Mouse (Mus musculus): ENCODE measurements around the gene Cfap74. TPM values are rescaled to one million over a fixed set of nuclear protein-coding genes. Genes with fewer than 3 reads are reported as not detected.

The Cfap74 gene
- total and polyA plus RNA-seq, 3 experiments: 0.11 TPM; not detected in 2

DNA sequence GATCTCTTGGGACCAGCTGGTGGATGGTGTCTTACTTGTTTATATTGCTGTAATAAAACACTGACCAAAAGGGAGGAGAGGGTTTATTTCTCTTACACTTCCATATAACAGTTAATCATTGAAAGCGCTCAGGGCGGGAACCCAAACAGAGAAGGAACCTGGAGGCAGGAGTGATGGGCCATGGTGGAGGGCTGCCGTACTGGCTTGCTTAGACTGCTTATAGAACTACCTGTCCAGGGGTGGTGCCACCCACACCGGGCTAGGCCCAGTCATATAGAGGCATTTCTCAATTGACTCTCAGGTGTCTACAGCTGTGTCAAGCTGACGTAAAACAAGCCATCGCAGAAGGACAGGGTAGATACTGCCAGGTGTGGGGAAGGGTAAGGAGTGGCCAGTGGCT, 42.2 kb upstream of the Cfap74 start:
- no peaks in the 10 kb centered on the region for H3K4me1 ChIP-seq (ENCODE audit: insufficient read depth, low read depth, low read length)
- DNase-seq (ENCODE audit: low spot score): no peak
- no peak for ATAC-seq (ENCODE audit: extremely low read depth, insufficient number of reproducible peaks, low FRiP score, poor library complexity, severe bottlenecking)
- peaks cover 1% of the 10 kb centered on the region; the same call in 1 of the 2 replicates for H3K27me3 ChIP-seq (ENCODE audit: insufficient read depth, low read length)
- no peak for TF ChIP-seq GATA2 (IDR thresholded peaks at IDR 0.05; ENCODE audit: borderline replicate concordance, low read depth, low read length)
- TF ChIP-seq POLR2AphosphoS5 (IDR thresholded peaks at IDR 0.05; ENCODE audit: insufficient replicate concordance, low read depth, low read length): no peak
- TF ChIP-seq TAL1 (conservative IDR thresholded peaks at IDR 0.05; ENCODE audit: low read depth, low read length): no peak
- no peak for TF ChIP-seq CTCF (IDR thresholded peaks at IDR 0.05; ENCODE audit: low read depth, low read length)
- TF ChIP-seq GATA1 (IDR thresholded peaks at IDR 0.05; ENCODE audit: borderline replicate concordance, low read length): no peak
- no peaks in the 10 kb centered on the region for H3K36me3 ChIP-seq (replicated peaks)
- no peak overlapping the region for H3K4me3 ChIP-seq (ENCODE audit: low read depth, low read length)
- no peaks in the 10 kb centered on the region for H3K9me3 ChIP-seq (replicated peaks)

DNA sequence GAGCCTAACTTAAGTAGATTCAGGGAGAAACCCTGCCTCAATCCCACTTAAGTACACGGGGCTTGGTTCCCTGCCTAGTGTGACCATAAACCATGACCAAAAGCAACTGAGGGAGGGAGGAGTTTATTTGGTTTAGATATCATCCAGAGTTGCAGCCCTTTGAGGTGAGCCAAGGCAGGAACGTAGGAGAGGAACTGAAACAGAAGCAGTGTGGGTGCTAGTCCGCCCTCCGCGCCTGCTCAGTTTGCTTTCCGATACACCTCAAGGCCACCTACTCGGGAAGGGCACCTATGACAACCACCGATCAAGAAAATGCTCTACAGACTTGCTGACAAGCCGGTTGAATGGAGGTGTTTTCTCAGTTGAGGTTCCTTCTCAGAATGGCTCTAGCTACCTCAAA, 41.3 kb upstream of the Cfap74 start:
- DNase-seq (ENCODE audit: low spot score) (no peak), ATAC-seq (ENCODE audit: extremely low read depth, insufficient number of reproducible peaks, low FRiP score, poor library complexity, severe bottlenecking) (no peak)
- H3K36me3 ChIP-seq (replicated peaks): no peaks in the 10 kb centered on the region
- H3K27me3 ChIP-seq (ENCODE audit: insufficient read depth, low read length): no peaks in the 10 kb centered on the region
- TF ChIP-seq GATA1 (IDR thresholded peaks at IDR 0.05; ENCODE audit: borderline replicate concordance, low read length) (no peak), CTCF (IDR thresholded peaks at IDR 0.05; ENCODE audit: low read depth, low read length) (no peak), TAL1 (conservative IDR thresholded peaks at IDR 0.05; ENCODE audit: low read depth, low read length) (no peak), POLR2AphosphoS5 (IDR thresholded peaks at IDR 0.05; ENCODE audit: insufficient replicate concordance, low read depth, low read length) (no peak), GATA2 (IDR thresholded peaks at IDR 0.05; ENCODE audit: borderline replicate concordance, low read depth, low read length) (no peak)
- H3K9me3 ChIP-seq (replicated peaks): no peaks in the 10 kb centered on the region
- no peaks in the 10 kb centered on the region for H3K4me1 ChIP-seq (ENCODE audit: insufficient read depth, low read depth, low read length)
- H3K4me3 ChIP-seq (ENCODE audit: low read depth, low read length): no peak overlapping the region

DNA sequence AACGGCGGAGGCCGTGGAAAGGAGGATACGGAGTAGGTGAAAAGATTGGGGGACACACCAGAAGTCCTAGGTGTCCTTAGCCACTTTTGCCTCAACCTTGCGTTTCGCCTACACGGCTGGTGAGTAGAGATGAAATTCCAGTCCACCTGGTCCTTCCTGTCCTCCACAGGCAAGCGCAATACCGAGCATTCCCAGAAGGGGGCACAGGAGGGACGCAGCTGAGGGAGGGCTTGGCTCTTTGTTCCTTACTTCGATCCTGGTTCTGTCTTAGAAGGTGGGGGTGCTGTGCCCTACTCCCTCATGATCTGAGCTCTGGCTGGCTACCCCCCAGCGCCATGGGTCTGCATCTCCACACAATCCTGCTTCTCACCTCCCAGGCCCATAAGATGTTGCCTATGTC, 40.3 kb upstream of the Cfap74 start:
- ATAC-seq (ENCODE audit: extremely low read depth, insufficient number of reproducible peaks, low FRiP score, poor library complexity, severe bottlenecking) (no peak), DNase-seq (ENCODE audit: low spot score) (no peak)
- TF ChIP-seq GATA1 (IDR thresholded peaks at IDR 0.05; ENCODE audit: borderline replicate concordance, low read length) (no peak), CTCF (IDR thresholded peaks at IDR 0.05; ENCODE audit: low read depth, low read length) (peak; percentile 76)
- H3K4me3 ChIP-seq (ENCODE audit: low read depth, low read length): no peak overlapping the region
- no peaks in the 10 kb centered on the region for H3K4me1 ChIP-seq (ENCODE audit: insufficient read depth, low read depth, low read length)
- no peaks in the 10 kb centered on the region for H3K36me3 ChIP-seq (replicated peaks)
- H3K9me3 ChIP-seq (replicated peaks): no peaks in the 10 kb centered on the region
- H3K27me3 ChIP-seq (ENCODE audit: insufficient read depth, low read length): no peaks in the 10 kb centered on the region

DNA sequence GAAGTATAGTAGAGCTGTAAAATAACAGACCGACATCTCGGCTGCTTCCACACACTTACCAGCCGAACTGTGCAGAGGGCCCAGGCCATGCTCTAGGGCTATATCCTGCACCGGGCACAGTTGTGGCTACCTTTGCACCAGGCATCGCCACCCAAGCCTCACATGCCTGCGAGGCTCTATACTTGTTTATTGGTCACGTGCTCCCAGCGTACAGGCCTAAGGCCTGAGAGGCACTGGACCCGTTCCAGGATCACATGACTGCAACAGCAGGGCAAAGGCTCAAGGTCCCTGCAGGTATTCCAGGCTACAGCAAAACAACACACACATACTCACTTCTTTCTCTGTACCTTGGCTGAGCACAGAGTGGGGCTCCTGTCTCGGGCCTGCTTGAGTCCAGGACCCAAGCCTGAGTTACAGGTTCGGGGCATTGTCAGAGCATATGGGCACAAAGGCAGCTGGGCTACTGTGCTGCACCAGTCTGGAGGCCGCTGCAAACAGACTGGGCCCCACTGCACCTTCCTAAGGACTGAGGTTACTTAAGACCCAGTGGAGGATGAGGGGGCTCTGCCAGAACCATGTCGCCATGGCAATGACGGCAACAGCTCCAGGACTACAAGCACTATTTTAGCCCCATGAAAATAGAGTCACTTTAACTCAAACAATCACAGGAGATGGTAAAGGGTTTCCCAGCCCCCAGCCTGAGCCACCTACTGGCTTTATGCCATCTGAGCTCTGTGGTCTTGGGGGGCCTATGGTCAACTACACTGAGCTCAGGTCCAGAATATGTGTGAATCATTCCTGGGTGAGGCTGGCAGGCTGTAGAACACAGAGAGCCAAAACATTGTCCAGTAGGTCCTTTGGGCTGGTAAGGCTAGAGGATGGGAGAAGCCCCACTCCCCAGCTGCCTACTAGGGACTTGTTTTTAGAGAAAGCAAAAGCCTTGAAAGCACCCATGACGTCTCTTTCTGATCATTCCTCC, 38.0 kb upstream of the Cfap74 start:
- H3K36me3 ChIP-seq (replicated peaks): no peaks in the 10 kb centered on the region
- TF ChIP-seq CTCF (IDR thresholded peaks at IDR 0.05; ENCODE audit: low read depth, low read length): no peak
- TF ChIP-seq TAL1 (conservative IDR thresholded peaks at IDR 0.05; ENCODE audit: low read depth, low read length): no peak
- no peak for TF ChIP-seq POLR2AphosphoS5 (IDR thresholded peaks at IDR 0.05; ENCODE audit: insufficient replicate concordance, low read depth, low read length)
- no peak for TF ChIP-seq GATA2 (IDR thresholded peaks at IDR 0.05; ENCODE audit: borderline replicate concordance, low read depth, low read length)
- no peak for TF ChIP-seq GATA1 (IDR thresholded peaks at IDR 0.05; ENCODE audit: borderline replicate concordance, low read length)
- H3K27me3 ChIP-seq (ENCODE audit: insufficient read depth, low read length): peaks cover 3% of the 10 kb centered on the region; the same call in 1 of the 2 replicates
- H3K9me3 ChIP-seq (replicated peaks): no peaks in the 10 kb centered on the region
- no peak for DNase-seq (ENCODE audit: low spot score)
- ATAC-seq (ENCODE audit: extremely low read depth, insufficient number of reproducible peaks, low FRiP score, poor library complexity, severe bottlenecking): no peak
- H3K4me1 ChIP-seq (ENCODE audit: insufficient read depth, low read depth, low read length): no peaks in the 10 kb centered on the region
- no peak overlapping the region for H3K4me3 ChIP-seq (ENCODE audit: low read depth, low read length)

DNA sequence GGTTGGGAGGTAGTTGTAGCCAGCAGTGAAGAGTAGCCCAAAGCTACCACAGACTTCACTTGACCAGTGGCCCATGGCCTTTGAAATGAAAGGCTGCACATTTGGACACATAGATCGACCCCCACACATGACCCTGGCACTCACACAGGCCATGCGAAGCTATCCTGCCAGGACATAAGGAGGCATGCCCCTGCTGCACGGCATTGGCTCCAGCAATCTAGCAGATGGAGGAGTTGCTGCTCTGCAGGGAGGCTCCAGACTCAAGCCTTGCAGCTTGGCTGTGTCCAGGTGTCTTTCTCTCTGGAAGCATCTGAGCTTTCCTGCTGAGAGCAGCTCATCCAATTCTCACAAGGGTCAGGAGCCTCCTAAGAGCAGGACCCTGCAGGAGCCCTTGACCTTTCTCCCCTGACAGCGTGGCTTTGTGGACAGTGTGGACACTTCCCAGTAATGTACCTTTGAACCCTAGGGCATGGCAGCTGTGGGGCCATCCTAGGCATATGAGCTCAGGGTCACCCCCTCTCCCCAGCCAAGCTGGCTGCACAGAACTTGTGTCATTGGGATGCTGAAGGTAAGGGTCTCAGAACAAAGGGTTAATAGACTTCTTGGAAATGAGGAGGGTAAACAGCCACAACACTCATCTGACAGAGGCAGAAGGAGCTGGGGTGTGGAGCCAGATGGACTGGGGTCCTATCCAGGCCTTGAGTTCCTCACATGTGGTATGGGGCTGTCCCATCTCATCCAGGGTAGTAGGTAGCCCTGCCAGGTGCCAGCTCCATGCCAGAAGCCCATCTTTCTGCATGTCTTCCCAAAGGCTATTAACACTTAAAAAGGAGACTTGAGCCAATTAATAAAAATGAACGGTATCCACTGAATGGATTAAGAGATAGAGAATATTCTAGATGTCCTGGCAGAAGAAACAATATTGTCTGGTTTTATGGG, 36.9 kb upstream of the Cfap74 start:
- Histone ChIP-seq H3K27me3 (ENCODE audit: insufficient read depth, low read length) (peaks cover 4% of the 10 kb centered on the region; the same call in 1 of the 2 replicates), H3K36me3 (replicated peaks) (no peaks in the 10 kb centered on the region), H3K4me3 (ENCODE audit: low read depth, low read length) (no peak overlapping the region), H3K9me3 (replicated peaks) (no peaks in the 10 kb centered on the region), H3K4me1 (ENCODE audit: insufficient read depth, low read depth, low read length) (no peaks in the 10 kb centered on the region)
- no peak for DNase-seq (ENCODE audit: low spot score)
- ATAC-seq (ENCODE audit: extremely low read depth, insufficient number of reproducible peaks, low FRiP score, poor library complexity, severe bottlenecking): no peak
- TF ChIP-seq TAL1 (conservative IDR thresholded peaks at IDR 0.05; ENCODE audit: low read depth, low read length) (no peak), CTCF (IDR thresholded peaks at IDR 0.05; ENCODE audit: low read depth, low read length) (no peak), GATA1 (IDR thresholded peaks at IDR 0.05; ENCODE audit: borderline replicate concordance, low read length) (no peak), GATA2 (IDR thresholded peaks at IDR 0.05; ENCODE audit: borderline replicate concordance, low read depth, low read length) (no peak), POLR2AphosphoS5 (IDR thresholded peaks at IDR 0.05; ENCODE audit: insufficient replicate concordance, low read depth, low read length) (no peak)

DNA sequence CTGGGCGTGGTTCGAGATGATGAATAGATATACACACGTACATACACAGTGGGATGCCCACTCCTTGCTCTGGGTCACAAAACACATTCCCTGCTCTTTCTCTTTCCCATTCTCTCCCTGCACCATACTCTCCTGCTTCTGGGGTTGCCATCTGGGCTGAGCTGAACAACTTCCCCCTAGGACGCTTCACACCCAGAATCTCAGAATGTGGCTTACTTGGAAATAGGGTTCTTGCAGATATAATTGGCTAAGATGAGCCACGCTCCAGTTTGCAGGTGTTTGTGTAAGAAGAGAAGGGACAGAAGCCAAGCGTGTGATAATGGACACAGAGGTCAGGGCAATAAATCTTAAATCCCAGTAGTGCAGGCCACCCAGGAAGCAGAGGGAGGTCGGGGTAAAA, 27.0 kb upstream of the Cfap74 start:
- no peak for DNase-seq (ENCODE audit: low spot score)
- no peak for TF ChIP-seq GATA2 (IDR thresholded peaks at IDR 0.05; ENCODE audit: borderline replicate concordance, low read depth, low read length)
- TF ChIP-seq POLR2AphosphoS5 (IDR thresholded peaks at IDR 0.05; ENCODE audit: insufficient replicate concordance, low read depth, low read length): no peak
- TF ChIP-seq GATA1 (IDR thresholded peaks at IDR 0.05; ENCODE audit: borderline replicate concordance, low read length): no peak
- TF ChIP-seq TAL1 (conservative IDR thresholded peaks at IDR 0.05; ENCODE audit: low read depth, low read length): no peak
- TF ChIP-seq CTCF (IDR thresholded peaks at IDR 0.05; ENCODE audit: low read depth, low read length): no peak
- no peaks in the 10 kb centered on the region; the same call in 1 of the 2 replicates for H3K27me3 ChIP-seq (ENCODE audit: insufficient read depth, low read length)
- H3K4me1 ChIP-seq (ENCODE audit: insufficient read depth, low read depth, low read length): no peaks in the 10 kb centered on the region
- no peak for ATAC-seq (ENCODE audit: extremely low read depth, insufficient number of reproducible peaks, low FRiP score, poor library complexity, severe bottlenecking)
- no peak overlapping the region for H3K4me3 ChIP-seq (ENCODE audit: low read depth, low read length)
- no peaks in the 10 kb centered on the region for H3K36me3 ChIP-seq (replicated peaks)
- no peaks in the 10 kb centered on the region for H3K9me3 ChIP-seq (replicated peaks)
